Mouse (Mus musculus) megakaryocyte, embryonic 14.5 days (primary cell): Measurements from ENCODE around the gene Ank. TPM values are rescaled to one million over a fixed set of nuclear protein-coding genes. Genes with fewer than 3 reads are reported as not detected.

Source experiments
- H3K27me3 ChIP-seq: replicated peaks from 2 replicates; pipeline ENCODE3; 2012; ENCODE audit warnings: inconsistent platforms
- H3K36me3 ChIP-seq: replicated peaks from 2 replicates; pipeline ENCODE3; 2012; ENCODE audit warnings: low read length, inconsistent platforms, mixed read lengths
- H3K4me1 ChIP-seq: 2 replicates; pipeline ENCODE4 v1.6.1; 2012; ENCODE audit warnings: inconsistent platforms
- H3K4me3 ChIP-seq: replicated peaks from 2 replicates; pipeline ENCODE3; 2012; ENCODE audit warnings: moderate library complexity, mild to moderate bottlenecking, inconsistent platforms
- H3K9me3 ChIP-seq: 2 replicates; pipeline ENCODE4 v1.6.1; 2012; ENCODE audit warnings: inconsistent platforms
- FLI1 ChIP-seq: IDR thresholded peaks from 2 replicates; pipeline ENCODE4 v1.6.1; 2012; ENCODE audit warnings: low read length, inconsistent platforms, mixed read lengths
- GATA1 ChIP-seq: IDR thresholded peaks from 3 replicates; pipeline ENCODE4 v1.6.1; 2012; ENCODE audit warnings: mixed read lengths, low read length, inconsistent platforms, borderline replicate concordance
- polyA plus RNA-seq: library from polyadenylated mRNA; stranded (reverse); fragments of >175 nt; gene quantifications from 2 replicates; pipeline ENCODE4 v1.2.3, GENCODE M21; 2012; ENCODE audit warnings: low replicate concordance; ENCODE audit not compliant: insufficient read depth

Ank gene
- polyA plus RNA-seq, 1 experiment, result 5.0 TPM

DNA sequence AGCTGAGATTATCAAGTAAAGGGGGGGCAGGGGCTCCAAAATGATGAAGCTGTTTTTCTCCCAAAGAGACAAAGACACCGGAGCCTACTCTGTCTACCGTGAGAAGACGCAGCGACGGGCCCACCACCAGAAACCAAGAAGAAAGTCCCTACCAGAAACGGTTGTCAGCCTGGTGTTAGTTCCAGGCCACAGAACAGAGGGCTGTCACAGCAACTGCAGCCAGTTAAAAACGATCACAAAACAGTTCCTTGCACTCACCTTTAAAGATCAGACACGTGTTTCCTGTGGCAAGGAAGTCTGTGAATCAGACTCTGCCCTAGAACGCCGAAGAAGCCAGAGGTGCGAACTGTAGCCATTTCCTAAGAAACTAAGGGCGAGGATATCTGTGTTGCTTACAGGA is 174.7 kb downstream of the Ank start:
- Histone ChIP-seq H3K36me3 (no peaks in the 10 kb centered on the region), H3K4me3 (no peak overlapping the region), H3K4me1 (peaks cover 7% of the 10 kb centered on the region), H3K9me3 (peaks cover 3% of the 10 kb centered on the region; the same call in 1 of the 2 replicates), H3K27me3 (peaks cover 7% of the 10 kb centered on the region)
- no peak for TF ChIP-seq GATA1
- TF ChIP-seq FLI1, result no peak

- H3K27me3 ChIP-seq, result peaks cover 7% of the 10 kb centered on the region
- peaks cover 7% of the 10 kb centered on the region for H3K4me1 ChIP-seq
- TF ChIP-seq FLI1, result no peak
- TF ChIP-seq GATA1, result no peak
- H3K4me3 ChIP-seq, result no peak overlapping the region
- peaks cover 3% of the 10 kb centered on the region; the same call in 1 of the 2 replicates for H3K9me3 ChIP-seq
- no peaks in the 10 kb centered on the region for H3K36me3 ChIP-seq
Observed at GRCm38 (mm10) chr15:27642895-27643294, 176.4 kb downstream of the Ank start.

Other genes with a start within 250 kb of the Ank start
- 6.2 and 25.7 TPM in 2 replicates for gene Otulin, start 164.0 kb downstream of the Ank start, polyA plus RNA-seq
- 1.4 TPM in 1 of 2 replicates, not detected in the other for gene Otulinl, start 214.9 kb downstream of the Ank start, polyA plus RNA-seq